Mouse (Mus musculus): ENCODE results near the gene Map4k1.

Map4k1 gene

GRCm38 (mm10) chr7:29029690-29030656 is 48.1 kb downstream of the Map4k1 start:
- no peak for DNase-seq

- no peak for DNase-seq
These were observed 49.8 kb downstream of the Map4k1 start for GRCm38 (mm10) chr7:29031641-29032040.

DNA sequence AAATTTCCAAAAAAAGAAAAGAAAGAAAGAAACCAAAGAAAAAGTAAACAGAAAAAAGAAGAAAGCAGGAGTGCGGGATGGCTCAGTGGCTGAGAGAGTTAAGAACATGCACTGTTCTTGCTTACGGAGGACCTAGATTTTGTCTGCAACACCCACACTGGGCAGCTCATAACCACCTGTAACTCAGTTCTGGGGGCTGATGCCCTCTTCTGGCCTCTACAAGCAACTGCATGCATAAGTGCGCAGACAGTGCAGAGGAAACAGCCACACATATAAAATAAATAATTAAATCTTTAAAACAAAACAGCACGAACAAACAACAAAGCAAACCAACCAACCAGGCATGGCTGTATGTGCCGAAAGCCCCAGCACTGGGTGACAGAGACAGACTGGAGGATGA is 50.8 kb downstream of the Map4k1 start:
- no peak for DNase-seq

GRCm38 (mm10) chr7:29037261-29037660 is 55.4 kb downstream of the Map4k1 start:
- DNase-seq, result no peak

- DNase-seq, result peak; percentile 74 to 83
These were observed 57.7 kb downstream of the Map4k1 start for GRCm38 (mm10) chr7:29039604-29039984.

- peak; percentile 43 to 57 for DNase-seq
These were observed 58.3 kb downstream of the Map4k1 start for GRCm38 (mm10) chr7:29039985-29040661.

DNA sequence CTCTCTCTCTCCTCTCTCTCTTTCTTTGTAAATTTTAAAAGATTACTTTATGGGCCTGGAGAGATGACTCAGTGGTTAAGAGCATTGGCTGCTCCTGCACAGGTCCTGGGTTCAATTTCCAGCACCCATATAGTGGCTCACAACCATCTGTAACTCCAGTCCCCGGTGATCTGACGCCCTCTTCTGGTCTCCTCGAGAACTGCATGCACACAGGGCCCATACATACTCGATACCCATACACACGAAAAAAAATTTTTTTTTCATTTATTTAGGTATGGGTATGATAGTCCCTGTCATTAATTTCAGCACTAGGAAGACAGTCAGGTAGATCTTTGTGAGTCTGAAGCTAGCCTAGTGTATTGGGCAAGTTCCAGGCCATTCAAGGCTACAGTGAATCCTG is 59.3 kb downstream of the Map4k1 start:
- DNase-seq, result no peak

- no peak for DNase-seq
These were observed 61.3 kb downstream of the Map4k1 start for GRCm38 (mm10) chr7:29043016-29043673.

DNA sequence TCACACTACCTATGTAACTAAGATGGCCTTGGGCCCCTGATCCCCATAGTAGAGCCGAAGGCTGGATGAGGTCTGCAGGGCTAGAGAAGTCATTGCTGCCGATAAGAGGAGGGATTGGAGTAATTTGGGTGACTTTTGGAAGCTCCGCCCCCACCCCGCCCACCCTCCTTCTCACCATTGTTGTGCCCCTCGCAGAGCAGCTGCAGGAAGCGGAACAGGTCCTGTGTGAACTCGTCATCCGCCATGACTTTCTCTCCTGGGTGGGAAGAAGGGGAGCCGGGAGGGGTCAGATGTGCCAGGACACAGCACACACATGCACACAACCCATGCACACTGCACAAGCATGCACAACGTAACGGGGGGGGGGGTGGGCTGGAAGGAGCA is 61.8 kb downstream of the Map4k1 start:
- no peak for DNase-seq

GRCm38 (mm10) chr7:29044302-29044701 is 62.5 kb downstream of the Map4k1 start:
- no peak for DNase-seq

GRCm38 (mm10) chr7:29046533-29046932 is 64.7 kb downstream of the Map4k1 start:
- no peak for DNase-seq

GRCm38 (mm10) chr7:29048070-29048469 is 66.2 kb downstream of the Map4k1 start:
- no peak for DNase-seq

DNA sequence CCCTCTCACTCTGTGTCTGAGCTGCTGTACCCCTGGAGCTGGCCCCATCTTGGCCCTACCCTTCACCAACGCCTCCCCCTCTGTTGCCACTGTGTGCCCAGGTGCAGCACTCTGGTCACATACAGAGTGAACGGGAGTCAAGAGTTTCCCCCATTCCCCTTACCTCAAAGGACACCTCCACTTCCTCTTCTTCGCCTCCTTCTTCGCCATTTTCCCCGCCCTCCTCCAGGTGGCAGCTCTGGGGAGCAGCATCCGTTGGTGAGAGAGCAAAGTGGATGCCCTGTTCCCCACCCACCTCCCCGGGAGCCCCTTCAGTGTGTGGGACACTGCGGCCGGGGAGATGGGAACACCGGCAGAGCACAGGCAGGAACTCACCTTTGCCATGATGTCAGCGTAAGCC is 66.8 kb downstream of the Map4k1 start:
- peak; percentile 23 to 47 for DNase-seq

DNA sequence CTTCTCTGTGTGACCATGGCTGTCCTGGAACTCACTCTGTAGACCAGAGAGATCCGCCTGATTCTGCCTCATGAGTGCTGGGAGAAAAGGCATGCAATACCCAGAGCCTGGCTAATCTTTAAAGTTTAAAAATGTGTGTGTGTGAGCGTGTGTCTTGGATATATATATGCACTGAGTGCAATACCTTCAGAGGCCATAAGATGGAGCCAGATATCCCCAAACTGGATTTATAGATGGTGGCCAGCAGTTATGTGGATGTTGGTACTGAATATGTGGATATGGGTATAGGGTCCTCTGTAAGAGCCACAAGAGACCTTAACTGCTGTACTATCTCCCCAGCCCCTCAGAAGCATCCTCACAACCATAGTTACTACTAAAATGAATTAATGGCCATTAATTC is 68.9 kb downstream of the Map4k1 start:
- DNase-seq, result no peak

DNA sequence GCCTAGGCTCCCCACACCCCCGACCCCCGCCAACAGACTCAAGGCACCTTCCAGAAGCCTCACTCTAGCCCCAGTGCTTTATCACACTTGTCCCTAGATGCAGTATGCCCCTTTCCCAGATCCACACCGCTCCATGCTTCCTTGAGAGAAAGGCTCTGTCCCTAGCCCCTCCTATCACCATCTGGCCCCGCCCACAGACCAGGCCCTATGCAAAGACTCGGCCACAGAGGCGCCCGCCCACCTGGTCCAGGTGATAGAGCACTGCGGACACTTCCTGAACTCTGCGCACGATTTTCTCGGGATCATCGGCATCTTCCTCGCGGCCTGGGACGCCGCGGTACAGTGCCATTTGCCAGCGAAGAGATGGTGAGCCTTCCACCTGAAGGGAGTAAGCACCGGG is 71.0 kb downstream of the Map4k1 start:
- DNase-seq, result no peak

Measured in thymus, postnatal 36 days (tissue).